Comparison of ENCODE assay signal across 8 mouse cellular contexts in genomic region chr11:18878748-18879455, GRCm38 (mm10).
DNase-seq lines count a peak whose midpoint lies in the region; ATAC-seq and TF ChIP-seq lines count a peak whose summit lies in the region.

No protein-coding gene starts in this region.

- H3K27ac ChIP-seq in kidney, postnatal 0 days: 0 out of 2 replicates have a peak overlapping the region, but pooled peaks have one; percentile 6
- H3K27ac ChIP-seq in forebrain, embryonic 11.5 days (ENCODE audit: low read depth, low read length): peak overlapping the region; percentile 31; the same call in 1 of the 2 replicates
- H3K27ac ChIP-seq in liver, embryonic 11.5 days (ENCODE audit: low read depth, low read length): peak overlapping the region; percentile 85
- peak overlapping the region; percentile 98 for H3K27ac ChIP-seq in stomach, embryonic 14.5 days (ENCODE audit: low read length)

- no peak for TF ChIP-seq CTCF in kidney, postnatal 0 days (IDR thresholded peaks at IDR 0.05; ENCODE audit: low read depth)

- 0 out of 2 replicates have a peak overlapping the region, but pooled peaks have one; percentile 2 for H3K4me3 ChIP-seq in kidney, postnatal 0 days (replicated peaks; ENCODE audit: low read depth, low read length)
- H3K4me3 ChIP-seq in forebrain, embryonic 11.5 days (ENCODE audit: low read depth, low read length): peak overlapping the region; percentile 32
- peak overlapping the region; percentile 43 for H3K4me3 ChIP-seq in liver, embryonic 11.5 days (ENCODE audit: low read depth, low read length)
- H3K4me3 ChIP-seq in stomach, embryonic 14.5 days (ENCODE audit: low read depth, low read length): peak overlapping the region; percentile 42

- peak overlapping the region; percentile 62 for H3K4me2 ChIP-seq in kidney, postnatal 0 days (ENCODE audit: low read length)
- peak overlapping the region; percentile 57 for H3K4me2 ChIP-seq in forebrain, embryonic 11.5 days (ENCODE audit: low read depth, low read length, severe bottlenecking)
- peak overlapping the region; percentile 81 for H3K4me2 ChIP-seq in liver, embryonic 11.5 days
- peak overlapping the region; percentile 90 for H3K4me2 ChIP-seq in stomach, embryonic 14.5 days (replicated peaks; ENCODE audit: low read depth, low read length)

- H3K36me3 ChIP-seq in kidney, postnatal 0 days (ENCODE audit: insufficient read depth, low read length): no peaks in the 10 kb centered on the region
- H3K36me3 ChIP-seq in forebrain, embryonic 11.5 days (ENCODE audit: control insufficient read depth, insufficient read depth, low read length): no peaks in the 10 kb centered on the region
- no peaks in the 10 kb centered on the region for H3K36me3 ChIP-seq in liver, embryonic 11.5 days (ENCODE audit: control insufficient read depth, insufficient read depth, low read length)
- peaks cover 20% of the 10 kb centered on the region for H3K36me3 ChIP-seq in stomach, embryonic 14.5 days (ENCODE audit: control insufficient read depth, insufficient read depth, low read length)

- ATAC-seq in kidney, postnatal 0 days (replicated peaks; ENCODE audit: low FRiP score, low read depth): no peak
- ATAC-seq in forebrain, embryonic 11.5 days (replicated peaks; ENCODE audit: low FRiP score): peak; percentile 56
- peak; percentile 32; the same call in 1 of the 2 replicates for ATAC-seq in liver, embryonic 11.5 days (replicated peaks; ENCODE audit: low FRiP score)
- ATAC-seq in stomach, embryonic 14.5 days (ENCODE audit: insufficient number of reproducible peaks, insufficient read depth, low FRiP score, low read depth): no peak

- H3K9me3 ChIP-seq in kidney, postnatal 0 days (replicated peaks; ENCODE audit: low read length): no peaks in the 10 kb centered on the region
- H3K9me3 ChIP-seq in forebrain, embryonic 11.5 days (ENCODE audit: control insufficient read depth, low read length): no peaks in the 10 kb centered on the region
- no peaks in the 10 kb centered on the region for H3K9me3 ChIP-seq in liver, embryonic 11.5 days (ENCODE audit: control insufficient read depth, low read length)
- H3K9me3 ChIP-seq in stomach, embryonic 14.5 days (ENCODE audit: control insufficient read depth, low read depth, low read length): no peaks in the 10 kb centered on the region

- H3K4me1 ChIP-seq in kidney, postnatal 0 days (replicated peaks; ENCODE audit: insufficient read depth, low read length): peaks cover 3% of the 10 kb centered on the region; the same call in 1 of the 2 replicates
- H3K4me1 ChIP-seq in forebrain, embryonic 11.5 days (replicated peaks; ENCODE audit: control insufficient read depth, insufficient read depth, low read length): peaks cover 31% of the 10 kb centered on the region
- peaks cover 15% of the 10 kb centered on the region for H3K4me1 ChIP-seq in liver, embryonic 11.5 days (replicated peaks; ENCODE audit: control insufficient read depth, insufficient read depth, low read length)
- peaks cover 36% of the 10 kb centered on the region for H3K4me1 ChIP-seq in stomach, embryonic 14.5 days (ENCODE audit: control insufficient read depth, insufficient read depth, low read length)

- 8% methylated on average over 13 of the region's 13 CpGs for WGBS in kidney, postnatal 0 days
- WGBS in forebrain, embryonic 11.5 days: under 1% methylated on average over 13 of the region's 13 CpGs
- WGBS in liver, embryonic 11.5 days: 3% methylated on average over 13 of the region's 13 CpGs
- WGBS in stomach, embryonic 14.5 days: under 1% methylated on average over 13 of the region's 13 CpGs

- DNase-seq in kidney, postnatal 0 days (ENCODE audit: low spot score): peak; percentile 53
- DNase-seq in kidney, adult 9 months: no peak
- DNase-seq in forebrain, embryonic 11.5 days (ENCODE audit: low spot score): peak; percentile 79
- DNase-seq in liver, embryonic 11.5 days (ENCODE audit: low spot score): no peak
- DNase-seq in gastrocnemius, postnatal 25 days: no peak
- no peak for DNase-seq in spleen, adult 18-20 months
- DNase-seq in yolk sac, embryonic 10.5 days (ENCODE audit: low spot score): no peak

- no peaks in the 10 kb centered on the region; the same call in 1 of the 2 replicates for H3K27me3 ChIP-seq in kidney, postnatal 0 days (ENCODE audit: insufficient read depth, low read length)
- peaks cover 27% of the 10 kb centered on the region for H3K27me3 ChIP-seq in forebrain, embryonic 11.5 days (ENCODE audit: control insufficient read depth, insufficient read depth, low read length)
- peaks cover 33% of the 10 kb centered on the region for H3K27me3 ChIP-seq in liver, embryonic 11.5 days (replicated peaks; ENCODE audit: control insufficient read depth, insufficient read depth, low read length)
- no peaks in the 10 kb centered on the region for H3K27me3 ChIP-seq in stomach, embryonic 14.5 days (ENCODE audit: control insufficient read depth, insufficient read depth, low read length)

- H3K9ac ChIP-seq in kidney, postnatal 0 days (ENCODE audit: low read depth, low read length): no peak overlapping the region
- H3K9ac ChIP-seq in forebrain, embryonic 11.5 days (ENCODE audit: low read length): no peak overlapping the region
- H3K9ac ChIP-seq in liver, embryonic 11.5 days (ENCODE audit: low read depth, low read length): peak overlapping the region; percentile 46
- no peak overlapping the region; the same call in 1 of the 2 replicates for H3K9ac ChIP-seq in stomach, embryonic 14.5 days (replicated peaks; ENCODE audit: low read depth, low read length)

Comparison
In these comparisons a context has a peak if more than half of its experiments do, and no peak if none do; other contexts are left out.
1. DNase-seq: peak in kidney, postnatal 0 days (single experiment) and forebrain, embryonic 11.5 days (single experiment); none in kidney, adult 9 months (single experiment), liver, embryonic 11.5 days (single experiment), gastrocnemius, postnatal 25 days (single experiment), spleen, adult 18-20 months (0 of 2) and yolk sac, embryonic 10.5 days (single experiment).
2. ATAC-seq: peak in forebrain, embryonic 11.5 days (single experiment) and liver, embryonic 11.5 days (single experiment); none in kidney, postnatal 0 days (single experiment) and stomach, embryonic 14.5 days (single experiment).
3. H3K27ac ChIP-seq: peak in every context shown above with its lines; median percentile 98 in stomach, embryonic 14.5 days; 85 in liver, embryonic 11.5 days; 31 in forebrain, embryonic 11.5 days; 6 in kidney, postnatal 0 days.
4. Peak in every context shown above with its lines, with median percentiles within 50 percentile points of each other: H3K4me2 ChIP-seq and H3K4me3 ChIP-seq.